Mouse (Mus musculus) neural tube, embryonic 11.5 days (tissue): ENCODE results near the gene Irf3. TPM values are rescaled to one million over a fixed set of nuclear protein-coding genes. Genes with fewer than 3 reads are reported as not detected.

ENCODE experiments used
- ATAC-seq: fragments of 200-750 bp; cut with Nextera tagmentation; 2 replicates; pipeline ENCODE4 v1.8.0; 2017; ENCODE audit warnings: moderate number of reproducible peaks, mild to moderate bottlenecking, moderate TSS enrichment, moderate library complexity; ENCODE audit not compliant: insufficient read depth, low FRiP score, low TSS enrichment
- DNase-seq: peaks from one replicate; pipeline ENCODE4 v3.0.0-alpha.2; 2015; ENCODE audit warnings: low spot score
- H3K27ac ChIP-seq: fragments of 300-500 bp; sonication (generic); 2 replicates; pipeline ENCODE4 v1.5.1; 2014; ENCODE audit warnings: low read depth, mild to moderate bottlenecking, low read length
- H3K27me3 ChIP-seq: fragments of 300-500 bp; sonication (generic); 2 replicates; pipeline ENCODE4 v1.6.1; 2014; ENCODE audit warnings: mild to moderate bottlenecking, low read length, mixed read lengths; ENCODE audit not compliant: control insufficient read depth, insufficient read depth
- H3K36me3 ChIP-seq: fragments of 300-500 bp; sonication (generic); 2 replicates; pipeline ENCODE4 v1.6.1; 2014; ENCODE audit warnings: mild to moderate bottlenecking, low read length, moderate library complexity, mixed read lengths; ENCODE audit not compliant: control insufficient read depth, insufficient read depth
- H3K4me1 ChIP-seq: fragments of 300-500 bp; sonication (generic); 2 replicates; pipeline ENCODE4 v1.6.1; 2014; ENCODE audit warnings: low read length, mixed read lengths; ENCODE audit not compliant: control insufficient read depth, insufficient read depth
- H3K4me2 ChIP-seq: fragments of 300-500 bp; sonication (generic); 2 replicates; pipeline ENCODE4 v1.6.1; 2014; ENCODE audit warnings: low read depth, mild to moderate bottlenecking, moderate library complexity
- H3K4me3 ChIP-seq: fragments of 300-500 bp; sonication (generic); 2 replicates; pipeline ENCODE4 v1.5.1; 2014; ENCODE audit warnings: low read depth, low read length
- H3K9ac ChIP-seq: fragments of 300-500 bp; sonication (generic); 2 replicates; pipeline ENCODE4 v1.6.1; 2014; ENCODE audit warnings: mild to moderate bottlenecking, low read length
- H3K9me3 ChIP-seq: fragments of 300-500 bp; sonication (generic); 2 replicates; pipeline ENCODE4 v1.6.1; 2016; ENCODE audit warnings: low read length; ENCODE audit not compliant: control insufficient read depth
- WGBS: fragments of 180-500 bp; shearing (Covaris S2); extraction: QIAGEN DNeasy Blood & Tissue Kit; methylation state at CpG from one replicate; pipeline ENCODE4 v1.1.7; 2014; 5-methylcytosine and 5-hydroxymethylcytosine counted together
- polyA plus RNA-seq: library from polyadenylated mRNA; unstranded; fragments of >200 nt; fragmentation: Nextera tagmentation; extraction: Ambion mirVana; gene quantifications from 2 replicates; pipeline ENCODE4 v1.2.1, GENCODE M21; 2014

The Irf3 gene
- polyA plus RNA-seq, 1 experiment from 2014 or later: 72.3 TPM

DNA sequence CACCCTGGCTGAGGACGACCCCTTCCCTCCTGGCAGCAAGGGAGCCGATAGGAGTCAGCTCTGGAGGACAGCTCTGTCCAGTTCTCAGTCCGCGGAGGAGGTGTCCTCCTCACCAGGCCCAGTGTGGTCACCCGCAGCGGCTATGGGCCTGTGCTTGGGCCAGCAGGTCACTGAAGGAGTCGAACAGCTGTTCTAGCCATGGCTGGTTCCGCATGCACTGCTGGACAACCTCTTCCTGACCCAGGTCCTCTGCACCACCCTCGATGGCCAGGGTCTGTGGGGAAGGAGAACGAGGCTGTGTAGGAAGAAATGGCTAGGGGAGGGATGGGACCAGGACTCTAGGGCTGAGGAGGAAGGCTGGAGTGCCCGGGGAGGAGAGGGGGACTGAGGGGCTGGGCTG, 30.9 kb downstream of the Irf3 start:
- ATAC-seq (no peak), DNase-seq (no peak)
- H3K9me3 ChIP-seq: no peaks in the 10 kb centered on the region
- no peaks in the 10 kb centered on the region for H3K27me3 ChIP-seq
- H3K27ac ChIP-seq: no peak overlapping the region
- H3K4me3 ChIP-seq: no peak overlapping the region
- H3K36me3 ChIP-seq: peaks cover 39% of the 10 kb centered on the region
- 94% methylated on average over 11 of the region's 11 CpGs for WGBS
- no peaks in the 10 kb centered on the region for H3K4me1 ChIP-seq
- no peak overlapping the region for H3K4me2 ChIP-seq
- H3K9ac ChIP-seq: no peak overlapping the region

DNA sequence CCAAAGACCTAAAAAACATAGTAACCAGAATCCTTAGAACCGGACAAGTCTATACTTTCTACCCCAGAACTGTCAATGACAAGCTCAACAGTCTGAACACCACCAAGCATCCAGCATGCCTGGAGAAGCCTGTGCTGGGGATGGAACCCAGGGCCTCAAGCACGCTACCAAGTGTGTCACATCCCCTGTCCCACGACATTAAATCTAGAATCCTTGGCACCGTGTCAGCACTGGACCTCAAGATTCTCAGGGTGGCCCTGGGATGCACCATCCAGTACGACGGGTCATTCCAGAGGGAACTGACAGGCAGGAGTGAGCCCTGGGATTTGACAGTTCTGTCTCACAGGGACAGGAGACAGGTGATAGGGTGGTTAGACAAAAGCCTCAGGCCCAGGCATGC, 32.5 kb downstream of the Irf3 start:
- peaks cover 52% of the 10 kb centered on the region for H3K36me3 ChIP-seq
- H3K27ac ChIP-seq: no peak overlapping the region
- DNase-seq: no peak
- WGBS: 95% methylated on average over 6 of the region's 6 CpGs
- H3K9me3 ChIP-seq: no peaks in the 10 kb centered on the region
- H3K9ac ChIP-seq: no peak overlapping the region
- no peak overlapping the region for H3K4me2 ChIP-seq
- no peak for ATAC-seq
- H3K4me3 ChIP-seq: no peak overlapping the region
- H3K4me1 ChIP-seq: no peaks in the 10 kb centered on the region
- H3K27me3 ChIP-seq: no peaks in the 10 kb centered on the region

DNA sequence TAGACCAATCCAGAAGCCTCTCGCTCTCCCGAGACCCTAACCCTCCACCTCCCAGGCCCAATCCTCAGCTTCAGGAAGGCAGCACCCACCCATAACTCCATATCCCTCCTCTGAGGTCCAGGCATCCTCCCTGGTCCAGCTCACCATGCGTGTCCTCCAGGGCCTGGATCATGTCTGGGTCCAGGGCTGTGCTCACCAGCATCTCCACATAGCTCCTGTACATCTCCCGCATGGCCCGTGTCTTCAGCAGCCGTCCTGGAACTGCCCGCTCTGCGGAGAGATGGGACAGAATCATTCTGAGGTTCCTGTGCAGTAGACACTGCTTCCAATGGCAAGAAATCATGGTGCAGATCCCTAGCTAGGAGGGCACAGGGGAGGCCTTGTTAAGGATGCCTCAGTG, 33.4 kb downstream of the Irf3 start:
- ATAC-seq: no peak
- WGBS: 98% methylated on average over 8 of the region's 8 CpGs
- no peak for DNase-seq
- H3K27me3 ChIP-seq: no peaks in the 10 kb centered on the region
- no peaks in the 10 kb centered on the region for H3K4me1 ChIP-seq
- no peak overlapping the region for H3K4me2 ChIP-seq
- peaks cover 56% of the 10 kb centered on the region for H3K36me3 ChIP-seq
- H3K27ac ChIP-seq: no peak overlapping the region
- no peaks in the 10 kb centered on the region for H3K9me3 ChIP-seq
- H3K9ac ChIP-seq: no peak overlapping the region
- H3K4me3 ChIP-seq: no peak overlapping the region

DNA sequence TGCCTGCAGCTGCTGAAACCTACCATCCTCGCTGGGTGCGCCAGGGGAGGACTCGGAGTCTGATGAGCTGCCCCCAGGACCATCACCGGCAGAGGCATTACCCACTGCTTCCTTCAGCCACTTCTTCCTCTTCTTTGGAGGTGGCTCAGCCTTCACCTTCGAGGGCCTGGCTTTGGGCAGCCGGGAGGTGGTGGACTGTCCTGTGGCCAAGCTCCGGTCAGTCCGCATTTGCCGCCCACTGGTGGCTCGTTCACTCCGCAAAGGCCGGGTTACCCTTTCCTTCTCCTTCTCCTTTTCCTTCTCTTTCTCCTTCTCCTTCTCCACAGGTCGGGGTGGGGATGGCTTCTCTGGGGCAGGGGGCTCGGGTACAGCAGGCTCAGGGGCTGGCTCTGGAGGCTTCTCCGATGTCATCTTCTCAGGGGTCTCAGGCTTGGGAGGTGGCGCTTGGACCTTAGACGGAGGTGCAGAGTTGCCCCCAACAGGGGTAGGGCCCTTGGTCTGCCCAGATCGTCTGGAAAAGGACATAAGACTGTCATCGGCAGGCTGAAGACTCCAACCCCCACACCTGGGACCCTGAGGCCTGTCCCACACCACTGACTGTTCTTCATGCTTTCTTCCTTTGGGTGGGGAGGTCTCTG, 36.4 kb downstream of the Irf3 start:
- Histone ChIP-seq H3K4me1 (no peaks in the 10 kb centered on the region), H3K36me3 (peaks cover 52% of the 10 kb centered on the region), H3K27ac (no peak overlapping the region)

DNA sequence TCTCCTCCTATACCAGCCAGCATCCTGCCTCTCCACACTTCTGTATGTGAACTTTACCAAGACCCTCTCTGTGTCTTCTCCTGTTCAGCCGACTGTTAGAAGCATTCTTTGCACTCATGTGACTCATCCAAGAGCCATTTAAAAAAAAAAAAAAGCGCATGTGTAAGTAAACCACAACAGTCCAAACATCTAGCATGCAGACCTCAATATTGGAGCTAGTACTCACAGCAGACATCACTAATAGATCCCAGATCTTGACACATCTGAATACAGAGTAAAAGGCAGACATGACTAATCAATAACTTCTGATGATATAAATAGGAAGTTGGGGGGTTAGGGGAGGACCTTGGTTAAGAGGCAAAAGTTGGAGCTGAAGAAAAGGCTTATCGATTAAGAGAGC, 38.2 kb downstream of the Irf3 start:
- no peak overlapping the region for H3K4me3 ChIP-seq
- peaks cover 53% of the 10 kb centered on the region for H3K36me3 ChIP-seq
- ATAC-seq: no peak
- H3K9ac ChIP-seq: no peak overlapping the region
- no peaks in the 10 kb centered on the region for H3K9me3 ChIP-seq
- no peaks in the 10 kb centered on the region for H3K27me3 ChIP-seq
- no peaks in the 10 kb centered on the region for H3K4me1 ChIP-seq
- no peak overlapping the region for H3K4me2 ChIP-seq
- H3K27ac ChIP-seq: no peak overlapping the region
- WGBS: 94% methylated on average over 3 of the region's 3 CpGs
- DNase-seq: no peak

More for the DNA sequence above, 36.4 kb downstream of the Irf3 start:
- ATAC-seq: no peak
- no peak for DNase-seq
- WGBS: 94% methylated on average over 19 of the region's 19 CpGs
- Histone ChIP-seq H3K4me3 (no peak overlapping the region), H3K9ac (no peak overlapping the region), H3K4me2 (no peak overlapping the region), H3K27me3 (no peaks in the 10 kb centered on the region), H3K9me3 (no peaks in the 10 kb centered on the region)

DNA sequence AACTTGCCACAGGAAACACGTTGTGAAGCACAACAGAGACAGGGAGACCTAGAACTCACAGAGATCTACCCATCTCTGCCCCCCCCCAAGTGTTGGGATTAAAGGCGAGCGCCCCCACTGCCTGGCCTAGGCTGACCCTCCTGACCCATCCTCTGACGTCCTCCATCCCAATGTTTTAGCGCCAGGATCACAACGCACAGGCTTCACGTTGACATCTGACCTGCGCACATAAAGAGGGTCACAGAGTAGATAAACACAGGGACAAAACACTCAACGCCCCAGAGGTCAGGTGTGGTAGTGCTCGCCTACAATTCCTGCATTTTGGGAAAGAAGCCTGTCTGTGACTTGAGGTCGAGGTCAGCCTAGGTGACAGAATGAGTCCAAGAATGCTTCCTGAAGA, 39.3 kb downstream of the Irf3 start:
- ATAC-seq (no peak), DNase-seq (no peak)
- no peak overlapping the region for H3K27ac ChIP-seq
- no peak overlapping the region for H3K4me2 ChIP-seq
- no peaks in the 10 kb centered on the region for H3K4me1 ChIP-seq
- WGBS: 87% methylated on average over 11 of the region's 11 CpGs
- peaks cover 52% of the 10 kb centered on the region for H3K36me3 ChIP-seq
- no peak overlapping the region for H3K4me3 ChIP-seq
- H3K9me3 ChIP-seq: no peaks in the 10 kb centered on the region
- H3K27me3 ChIP-seq: no peaks in the 10 kb centered on the region
- H3K9ac ChIP-seq: no peak overlapping the region

DNA sequence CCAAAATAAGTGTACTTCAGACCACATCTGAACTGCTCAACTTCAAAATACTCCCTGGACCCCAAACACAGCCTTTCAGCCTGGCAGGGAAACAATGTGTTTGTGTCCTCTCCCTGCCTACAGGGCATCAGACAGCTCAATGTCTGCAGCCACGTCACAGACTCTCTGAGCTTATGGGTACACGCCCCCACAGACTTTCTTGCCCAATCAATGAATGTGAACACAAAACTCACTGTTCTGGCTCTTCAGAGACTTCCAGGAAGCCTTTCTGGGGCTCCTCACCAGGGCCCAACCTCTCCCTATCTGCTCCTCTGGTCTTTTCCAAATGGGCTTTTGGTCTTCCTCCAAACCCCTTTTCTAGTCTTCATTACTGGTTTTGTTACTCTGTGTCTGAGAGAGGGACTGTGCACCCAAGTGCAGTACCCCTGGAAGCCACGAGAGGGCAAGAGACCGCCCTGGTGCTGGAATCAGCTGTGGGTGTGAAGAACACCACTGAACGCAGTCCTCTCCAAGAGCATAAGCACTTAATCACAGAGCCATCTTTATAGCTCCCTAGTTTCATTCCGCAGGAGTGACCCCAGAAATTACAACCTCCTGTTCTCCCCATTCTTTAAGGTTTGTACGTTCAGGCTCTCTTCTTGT, 40.4 kb downstream of the Irf3 start:
- Histone ChIP-seq H3K4me3 (no peak overlapping the region), H3K27ac (no peak overlapping the region), H3K36me3 (peaks cover 51% of the 10 kb centered on the region), H3K9me3 (no peaks in the 10 kb centered on the region), H3K27me3 (no peaks in the 10 kb centered on the region), H3K4me2 (no peak overlapping the region), H3K9ac (no peak overlapping the region), H3K4me1 (no peaks in the 10 kb centered on the region)
- no peak for ATAC-seq
- WGBS: 74% methylated on average over 7 of the region's 7 CpGs
- peak; percentile 52 for DNase-seq

DNA sequence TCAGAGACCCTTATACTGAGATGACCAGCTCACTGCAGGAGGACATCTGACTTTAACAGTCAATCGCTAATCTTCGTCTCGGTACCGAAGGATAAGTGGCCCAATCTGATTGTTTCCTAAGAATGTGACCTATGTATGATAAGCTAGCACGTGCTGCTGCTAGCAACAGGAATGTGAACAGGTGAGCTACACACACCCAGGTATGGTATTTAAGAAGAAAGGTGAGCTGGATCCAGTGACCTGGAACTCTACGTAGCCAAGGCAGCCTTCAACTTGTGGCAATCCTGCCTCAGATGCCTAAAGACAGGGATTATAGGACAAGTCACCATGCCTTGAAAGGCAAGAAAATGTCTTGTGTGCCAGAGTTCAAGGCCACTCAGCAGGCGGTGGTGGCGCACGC, 41.0 kb downstream of the Irf3 start:
- H3K36me3 ChIP-seq: peaks cover 51% of the 10 kb centered on the region
- H3K9ac ChIP-seq: no peak overlapping the region
- ATAC-seq: no peak
- WGBS: 95% methylated on average over 9 of the region's 9 CpGs
- H3K27me3 ChIP-seq: no peaks in the 10 kb centered on the region
- H3K27ac ChIP-seq: no peak overlapping the region
- DNase-seq: no peak
- no peaks in the 10 kb centered on the region for H3K9me3 ChIP-seq
- H3K4me1 ChIP-seq: no peaks in the 10 kb centered on the region
- no peak overlapping the region for H3K4me3 ChIP-seq
- H3K4me2 ChIP-seq: no peak overlapping the region

DNA sequence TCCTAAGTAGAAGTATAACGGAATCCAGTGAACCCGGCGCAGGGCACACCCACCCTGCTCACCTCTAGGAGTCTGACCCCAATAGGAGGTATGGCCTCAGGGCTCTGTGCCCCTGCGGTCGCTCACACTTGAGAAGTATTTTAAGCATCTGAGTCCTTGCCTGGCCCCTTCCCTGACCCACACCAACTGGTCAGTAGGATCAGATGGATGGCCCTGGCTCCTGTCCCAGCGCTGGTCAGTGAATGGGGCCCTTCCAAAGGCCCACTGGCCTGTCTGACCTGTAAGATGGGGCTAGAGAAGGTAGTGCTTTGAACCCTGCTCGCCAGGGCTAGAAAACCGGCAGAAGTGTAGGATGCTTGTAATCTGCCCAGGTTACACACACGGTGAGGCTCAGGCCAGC, 43.4 kb downstream of the Irf3 start:
- H3K4me3 ChIP-seq: no peak overlapping the region
- no peak overlapping the region for H3K27ac ChIP-seq
- no peak overlapping the region for H3K4me2 ChIP-seq
- DNase-seq (no peak), ATAC-seq (no peak)
- 98% methylated on average over 9 of the region's 9 CpGs for WGBS
- H3K36me3 ChIP-seq: peaks cover 49% of the 10 kb centered on the region
- no peaks in the 10 kb centered on the region for H3K27me3 ChIP-seq
- H3K9ac ChIP-seq: no peak overlapping the region
- H3K4me1 ChIP-seq: no peaks in the 10 kb centered on the region
- H3K9me3 ChIP-seq: no peaks in the 10 kb centered on the region
